Mouse (Mus musculus) intestine, embryonic 14.5 days (tissue): Measurements from ENCODE around the gene Pnpla1. TPM values are rescaled to one million over a fixed set of nuclear protein-coding genes. Genes with fewer than 3 reads are reported as not detected.
"Not testable (repeated sequence)": the region's sequence is repeated elsewhere in the genome, so short reads cannot be mapped to it uniquely, and the experiment has no call there.

Experiments used
- ATAC-seq: fragments of 200-750 bp; cut with Nextera tagmentation; replicated peaks from 2 replicates; pipeline ENCODE4 v1.8.0; 2017; ENCODE audit warnings: low read depth, moderate number of reproducible peaks, moderate TSS enrichment, moderate library complexity; ENCODE audit not compliant: low FRiP score, low TSS enrichment
- DNase-seq: peaks from one replicate; pipeline ENCODE4 v3.0.0-alpha.2; 2018; ENCODE audit warnings: low spot score
- H3K27ac ChIP-seq: fragments of 300-500 bp; sonication (generic); 2 replicates; pipeline ENCODE4 v1.5.1; 2014; ENCODE audit warnings: low read depth, mild to moderate bottlenecking, control low read depth
- H3K27me3 ChIP-seq: fragments of 300-500 bp; sonication (generic); replicated peaks from 2 replicates; pipeline ENCODE4 v1.6.1; 2014; ENCODE audit warnings: low read length, control low read depth; ENCODE audit not compliant: control insufficient read depth, insufficient read depth
- H3K36me3 ChIP-seq: fragments of 300-500 bp; sonication (generic); 2 replicates; pipeline ENCODE4 v1.6.1; 2014; ENCODE audit warnings: low read length, control low read depth; ENCODE audit not compliant: control insufficient read depth, insufficient read depth
- H3K4me1 ChIP-seq: fragments of 300-500 bp; sonication (generic); replicated peaks from 2 replicates; pipeline ENCODE4 v1.6.1; 2014; ENCODE audit warnings: low read length, control low read depth, mixed read lengths; ENCODE audit not compliant: control insufficient read depth, insufficient read depth
- H3K4me2 ChIP-seq: fragments of 300-500 bp; sonication (generic); 2 replicates; pipeline ENCODE4 v1.6.1; 2014; ENCODE audit warnings: low read length
- H3K4me3 ChIP-seq: fragments of 300-500 bp; sonication (generic); 2 replicates; pipeline ENCODE4 v1.5.1; 2014; ENCODE audit warnings: low read depth, low read length, control low read depth, mixed read lengths
- H3K9ac ChIP-seq: fragments of 300-500 bp; sonication (generic); 2 replicates; pipeline ENCODE4 v1.6.1; 2014; ENCODE audit warnings: mild to moderate bottlenecking, low read length
- H3K9me3 ChIP-seq: fragments of 300-500 bp; sonication (generic); 2 replicates; pipeline ENCODE4 v1.6.1; 2016; ENCODE audit warnings: low read length, control low read depth; ENCODE audit not compliant: control insufficient read depth
- WGBS: fragments of 180-500 bp; shearing (Covaris S2); extraction: QIAGEN DNeasy Blood & Tissue Kit; methylation state at CpG from one replicate; pipeline ENCODE4 v1.1.7; 2014; 5-methylcytosine and 5-hydroxymethylcytosine counted together
- polyA plus RNA-seq: library from polyadenylated mRNA; unstranded; fragments of >200 nt; fragmentation: Nextera tagmentation; extraction: Ambion mirVana; gene quantifications from 2 replicates; pipeline ENCODE4 v1.2.1, GENCODE M21; 2014

Gene Pnpla1
- polyA plus RNA-seq, 1 experiment from 2014 or later, result 0.76 TPM

DNA sequence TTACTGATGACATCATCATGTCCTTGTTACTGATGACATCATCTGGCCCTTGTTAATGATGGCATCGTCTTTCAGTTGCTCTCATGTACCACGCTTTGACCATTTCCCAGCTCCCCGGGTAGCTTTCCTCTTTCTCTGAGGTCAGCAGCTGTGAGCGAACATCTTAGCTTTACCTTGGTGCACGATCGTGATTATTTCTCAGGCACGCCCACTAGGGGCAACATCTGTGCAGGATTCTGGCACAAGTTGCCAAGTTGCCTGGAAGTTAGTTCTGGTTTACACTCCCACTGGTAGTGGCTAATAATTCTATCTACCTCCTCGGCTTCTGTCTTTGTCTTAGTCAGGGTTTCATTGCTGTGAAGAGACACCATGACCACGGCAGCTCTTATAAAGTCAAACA, 26.2 kb upstream of the Pnpla1 start:
- H3K9me3 ChIP-seq, result no peaks in the 10 kb centered on the region
- H3K27me3 ChIP-seq, result no peaks in the 10 kb centered on the region
- no peak overlapping the region for H3K4me2 ChIP-seq
- peaks cover 96% of the 10 kb centered on the region for H3K36me3 ChIP-seq
- no peak overlapping the region for H3K9ac ChIP-seq
- no peak overlapping the region for H3K27ac ChIP-seq
- H3K4me1 ChIP-seq, result no peaks in the 10 kb centered on the region
- DNase-seq (no peak), ATAC-seq (no peak)
- WGBS, result 83% methylated on average over 9 of the region's 9 CpGs
- H3K4me3 ChIP-seq, result no peak overlapping the region

DNA sequence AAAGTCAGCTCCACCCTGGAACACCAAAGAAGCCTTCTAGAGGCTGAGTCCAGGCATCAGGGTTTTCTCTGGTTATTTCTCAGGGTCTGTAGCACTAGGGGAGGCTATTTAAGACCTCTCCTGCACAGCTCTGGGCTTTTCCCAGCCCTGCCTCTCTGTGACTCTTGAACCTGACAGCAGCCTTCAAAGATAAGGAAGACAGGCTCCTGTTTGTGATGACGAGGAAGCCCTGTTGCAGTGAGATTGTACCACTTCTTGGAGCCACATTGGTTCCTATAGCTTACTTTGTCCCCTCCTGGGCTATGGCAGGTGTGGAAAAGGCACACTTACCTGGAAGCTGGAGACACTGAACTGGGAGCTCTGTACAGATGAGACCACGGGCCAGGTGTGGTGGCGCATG, 25.3 kb upstream of the Pnpla1 start:
- 88% methylated on average over 3 of the region's 3 CpGs for WGBS
- H3K36me3 ChIP-seq, result peaks cover 95% of the 10 kb centered on the region
- no peaks in the 10 kb centered on the region for H3K4me1 ChIP-seq
- ATAC-seq, result no peak
- no peak overlapping the region for H3K27ac ChIP-seq
- H3K4me3 ChIP-seq, result no peak overlapping the region
- H3K27me3 ChIP-seq, result no peaks in the 10 kb centered on the region
- H3K9me3 ChIP-seq, result no peaks in the 10 kb centered on the region
- H3K9ac ChIP-seq, result no peak overlapping the region
- DNase-seq, result no peak
- H3K4me2 ChIP-seq, result no peak overlapping the region

DNA sequence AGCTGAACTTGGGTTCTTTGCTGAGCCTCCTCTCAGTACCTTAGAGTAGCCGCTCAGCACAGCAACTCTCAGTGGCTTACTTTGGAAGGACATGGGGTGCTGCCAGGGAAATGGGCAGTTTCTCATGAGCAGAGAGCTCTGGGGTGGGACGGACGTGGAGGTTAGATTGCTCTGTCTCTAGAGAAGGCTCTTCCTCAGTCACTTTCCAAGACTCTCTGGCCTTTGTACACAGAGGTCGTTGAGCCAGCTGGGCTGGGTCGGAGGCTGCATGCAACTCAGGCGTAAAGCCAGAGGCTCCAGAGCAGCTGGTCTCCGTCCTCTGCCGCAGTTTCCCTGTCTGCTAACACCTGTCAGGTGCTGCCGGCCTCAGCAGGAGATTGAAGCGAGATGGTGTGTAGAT, 23.5 kb upstream of the Pnpla1 start:
- H3K27ac ChIP-seq, result no peak overlapping the region

DNA sequence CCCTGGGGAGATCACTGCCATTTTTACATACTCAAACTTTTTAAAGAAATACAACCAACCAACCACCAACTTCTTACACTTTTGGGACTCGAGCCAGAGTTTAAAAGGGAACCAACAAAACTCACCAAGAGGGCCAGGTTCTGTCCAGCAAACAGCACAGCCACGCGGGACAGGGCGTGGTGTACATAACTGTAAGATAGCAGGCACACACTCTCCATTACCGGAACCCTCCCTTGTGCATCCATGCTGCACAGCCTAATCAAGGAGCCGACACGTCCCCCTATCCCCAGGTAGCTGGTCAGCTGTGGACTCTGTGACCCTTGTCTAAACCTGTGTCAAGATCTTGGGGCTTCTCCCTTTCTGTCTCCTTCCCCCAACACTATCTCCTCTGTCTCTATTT, 20.4 kb upstream of the Pnpla1 start:
- ATAC-seq, result no peak
- Histone ChIP-seq H3K4me3 (no peak overlapping the region), H3K27me3 (no peaks in the 10 kb centered on the region), H3K9ac (no peak overlapping the region), H3K4me1 (no peaks in the 10 kb centered on the region), H3K27ac (no peak overlapping the region), H3K9me3 (peaks cover 2% of the 10 kb centered on the region; the same call in 1 of the 2 replicates), H3K4me2 (no peak overlapping the region), H3K36me3 (peaks cover 63% of the 10 kb centered on the region)
- no peak for DNase-seq
- WGBS, result 92% methylated on average over 7 of the region's 7 CpGs

More for the DNA sequence above, 23.5 kb upstream of the Pnpla1 start:
- Histone ChIP-seq H3K36me3 (peaks cover 95% of the 10 kb centered on the region), H3K4me2 (no peak overlapping the region), H3K9me3 (no peaks in the 10 kb centered on the region), H3K4me3 (no peak overlapping the region), H3K4me1 (no peaks in the 10 kb centered on the region), H3K27me3 (no peaks in the 10 kb centered on the region), H3K9ac (no peak overlapping the region)
- 63% methylated on average over 10 of the region's 10 CpGs for WGBS
- DNase-seq, result no peak
- ATAC-seq, result no peak

DNA sequence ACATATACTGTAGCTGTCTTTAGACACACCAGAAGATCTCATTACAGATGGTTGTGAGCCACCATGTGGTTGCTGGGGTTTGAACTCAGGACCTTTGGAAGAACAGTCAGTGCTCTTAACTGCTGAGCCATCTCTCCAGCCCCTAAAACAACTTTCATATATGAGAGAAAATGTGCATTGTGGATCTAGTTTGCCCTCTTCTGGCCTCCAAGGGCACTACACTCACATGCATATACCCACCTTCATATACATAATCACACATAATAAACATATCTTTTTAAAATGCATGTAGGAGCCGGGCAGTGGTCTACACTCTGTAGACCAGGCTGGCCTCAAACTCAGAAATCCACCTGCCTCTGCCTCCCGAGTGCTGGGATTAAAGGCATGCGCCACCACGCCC, 16.3 kb upstream of the Pnpla1 start:
- H3K4me1 ChIP-seq, H3K9ac ChIP-seq, H3K27me3 ChIP-seq, ATAC-seq, H3K4me2 ChIP-seq, H3K4me3 ChIP-seq, H3K27ac ChIP-seq, H3K9me3 ChIP-seq, DNase-seq: not testable (repeated sequence)
- WGBS, result 95% methylated on average over 4 of the region's 4 CpGs
- peaks cover 26% of the 10 kb centered on the region for H3K36me3 ChIP-seq

DNA sequence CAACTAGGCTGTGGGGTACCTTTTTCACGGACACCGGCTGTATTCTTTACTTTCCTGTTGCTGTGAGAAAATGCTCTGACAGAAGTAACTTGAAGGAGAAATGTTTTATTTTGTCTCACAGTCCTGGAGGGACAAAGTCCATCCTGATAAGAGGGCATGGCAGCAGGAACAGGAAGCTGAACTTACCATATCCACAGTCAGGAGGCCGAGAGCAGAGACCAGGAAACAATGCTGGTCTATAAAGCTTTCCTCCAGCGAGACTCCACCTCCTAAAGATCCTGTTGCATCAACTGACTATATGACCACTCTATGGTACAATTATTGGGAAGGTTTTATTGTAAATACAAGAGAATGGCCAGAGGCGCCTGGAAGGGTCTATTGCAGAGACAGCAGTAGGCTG, 14.5 kb upstream of the Pnpla1 start:
- no peak overlapping the region for H3K27ac ChIP-seq
- DNase-seq (no peak), ATAC-seq (no peak)
- peaks cover 2% of the 10 kb centered on the region; the same call in 1 of the 2 replicates for H3K9me3 ChIP-seq
- H3K4me2 ChIP-seq, result no peak overlapping the region
- peaks cover 10% of the 10 kb centered on the region for H3K36me3 ChIP-seq
- WGBS, result 68% methylated on average over 5 of the region's 5 CpGs
- no peaks in the 10 kb centered on the region for H3K4me1 ChIP-seq
- H3K4me3 ChIP-seq, result no peak overlapping the region
- no peak overlapping the region for H3K9ac ChIP-seq
- no peaks in the 10 kb centered on the region for H3K27me3 ChIP-seq

DNA sequence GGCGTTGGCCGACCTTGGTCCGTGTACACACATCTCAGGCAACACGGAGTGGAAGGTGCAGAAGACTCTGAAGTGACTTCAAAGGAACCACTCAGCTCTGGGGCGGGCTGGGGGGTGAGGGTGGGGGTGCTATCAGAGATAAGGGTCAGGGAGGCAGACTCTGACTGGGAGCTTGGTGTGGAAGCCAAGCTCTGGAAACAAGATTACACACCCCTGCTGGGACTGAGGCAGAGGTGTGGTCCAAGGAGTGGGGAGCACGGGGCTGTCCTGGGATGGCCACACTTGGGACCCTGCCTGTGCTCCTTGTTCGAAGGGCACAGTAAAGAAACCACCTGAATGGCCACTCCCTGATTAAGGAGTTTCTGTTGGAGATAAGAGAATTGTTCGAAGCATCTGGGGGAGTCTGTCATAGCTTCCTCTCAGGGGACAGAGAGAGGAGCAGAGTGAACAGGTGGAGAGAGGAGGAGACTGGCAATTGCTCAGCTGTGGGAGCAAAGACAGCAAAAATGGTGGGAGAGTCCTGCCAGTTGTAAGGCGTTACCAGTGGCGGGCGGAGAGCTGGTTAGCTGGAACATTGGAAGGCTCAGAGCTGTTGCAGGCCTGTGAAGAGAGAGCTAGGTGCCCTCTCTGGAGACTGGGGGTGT, 11.1 kb upstream of the Pnpla1 start:
- DNase-seq, result peak; percentile 73
- Histone ChIP-seq H3K36me3 (no peaks in the 10 kb centered on the region), H3K9me3 (no peaks in the 10 kb centered on the region; the same call in 1 of the 2 replicates), H3K4me2 (peak overlapping the region; percentile 29), H3K27me3 (no peaks in the 10 kb centered on the region), H3K4me1 (no peaks in the 10 kb centered on the region), H3K4me3 (0 out of 2 replicates have a peak overlapping the region, but pooled peaks have one; percentile 2), H3K9ac (no peak overlapping the region), H3K27ac (peak overlapping the region; percentile 75)
- WGBS, result 44% methylated on average over 11 of the region's 11 CpGs
- peak; percentile 89 for ATAC-seq

DNA sequence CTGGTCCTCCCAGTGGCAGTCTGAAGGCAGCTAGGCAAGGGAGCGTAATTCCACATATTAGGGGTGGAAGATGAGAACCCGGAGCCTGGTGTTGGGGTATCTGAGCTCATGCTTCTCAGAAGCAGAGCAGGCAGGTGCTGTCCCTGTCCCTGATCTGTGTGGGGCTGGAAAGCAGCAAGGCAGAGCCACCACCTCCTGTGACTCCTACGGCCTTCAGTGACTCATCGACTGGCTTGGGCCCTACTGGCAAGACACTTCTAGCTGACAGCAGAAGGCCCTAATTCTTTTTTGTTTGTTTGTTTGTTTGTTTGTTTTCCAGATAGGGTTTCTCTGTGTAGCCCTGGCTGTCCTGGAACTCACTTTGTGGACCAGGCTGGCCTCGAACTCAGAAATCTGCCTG, 7.7 kb upstream of the Pnpla1 start:
- Histone ChIP-seq H3K36me3 (no peaks in the 10 kb centered on the region), H3K4me2 (no peak overlapping the region), H3K27me3 (no peaks in the 10 kb centered on the region), H3K4me3 (no peak overlapping the region), H3K27ac (no peak overlapping the region), H3K9ac (no peak overlapping the region), H3K9me3 (no peaks in the 10 kb centered on the region), H3K4me1 (no peaks in the 10 kb centered on the region)
- ATAC-seq, result no peak
- DNase-seq, result no peak
- 89% methylated on average over 5 of the region's 5 CpGs for WGBS

DNA sequence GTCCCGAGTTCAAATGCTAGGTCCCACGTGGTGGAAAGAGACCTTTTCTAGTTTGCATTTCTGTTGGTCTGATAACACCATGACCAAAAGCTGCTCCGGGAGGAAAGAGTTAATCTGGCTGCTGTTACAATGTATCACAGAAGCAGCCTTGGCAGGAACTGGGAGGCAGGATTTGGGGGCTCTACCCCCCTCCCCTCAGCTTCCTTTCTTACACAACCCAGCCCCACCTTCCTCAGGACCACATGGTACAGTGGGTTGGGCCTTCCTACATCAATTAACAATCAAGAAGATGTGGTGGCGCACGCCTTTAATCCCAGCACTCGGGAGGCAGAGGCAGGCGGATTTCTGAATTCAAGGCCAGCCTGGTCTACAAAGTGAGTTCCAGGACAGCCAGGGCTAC, 3.8 kb upstream of the Pnpla1 start:
- Histone ChIP-seq H3K27ac (no peak overlapping the region), H3K9me3 (peaks cover 13% of the 10 kb centered on the region), H3K4me2 (no peak overlapping the region), H3K4me1 (no peaks in the 10 kb centered on the region), H3K36me3 (no peaks in the 10 kb centered on the region), H3K9ac (no peak overlapping the region), H3K4me3 (no peak overlapping the region), H3K27me3 (no peaks in the 10 kb centered on the region)
- ATAC-seq (no peak), DNase-seq (no peak)
- WGBS, result 82% methylated on average over 7 of the region's 7 CpGs
